Mouse (Mus musculus): ENCODE measurements around the gene Soat1. TPM values are rescaled to one million over a fixed set of nuclear protein-coding genes. Genes with fewer than 3 reads are reported as not detected.
"Not testable (repeated sequence)": the region's sequence is repeated elsewhere in the genome, so short reads cannot be mapped to it uniquely, and the experiment has no call there.

Gene Soat1
- polyA plus RNA-seq, 1 experiment from 2014 or later, result 439 TPM

DNA sequence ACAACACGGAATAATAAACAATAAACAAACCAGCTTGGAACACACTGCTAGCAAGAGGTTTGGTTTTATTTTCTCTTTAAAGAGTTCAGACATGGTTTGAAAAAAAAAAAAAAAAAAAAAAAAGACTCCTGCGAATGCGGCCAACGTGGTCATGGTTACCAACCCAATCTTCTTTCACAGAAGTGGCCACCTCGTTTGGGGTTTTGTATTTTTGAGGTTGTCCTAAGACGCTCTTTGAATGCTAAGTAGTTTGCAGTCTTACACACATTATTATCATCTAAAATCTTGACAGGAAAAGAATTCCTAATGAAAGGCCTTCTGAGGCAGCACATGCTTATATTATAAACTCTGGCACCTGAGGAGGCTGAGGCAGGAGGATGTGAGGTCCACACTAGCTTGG is 45.7 kb downstream of the Soat1 start:
- Histone ChIP-seq H3K4me3 (ENCODE audit: inconsistent target) (no peak overlapping the region), H3K27ac (no peak overlapping the region), H3K79me2 (ENCODE audit: inconsistent target) (no peaks in the 10 kb centered on the region; the same call in 1 of the 2 replicates), H3K36me3 (ENCODE audit: inconsistent target) (peaks cover 70% of the 10 kb centered on the region)
- WGBS (ENCODE audit: missing documents), result 67% methylated on average over 6 of the region's 6 CpGs

DNA sequence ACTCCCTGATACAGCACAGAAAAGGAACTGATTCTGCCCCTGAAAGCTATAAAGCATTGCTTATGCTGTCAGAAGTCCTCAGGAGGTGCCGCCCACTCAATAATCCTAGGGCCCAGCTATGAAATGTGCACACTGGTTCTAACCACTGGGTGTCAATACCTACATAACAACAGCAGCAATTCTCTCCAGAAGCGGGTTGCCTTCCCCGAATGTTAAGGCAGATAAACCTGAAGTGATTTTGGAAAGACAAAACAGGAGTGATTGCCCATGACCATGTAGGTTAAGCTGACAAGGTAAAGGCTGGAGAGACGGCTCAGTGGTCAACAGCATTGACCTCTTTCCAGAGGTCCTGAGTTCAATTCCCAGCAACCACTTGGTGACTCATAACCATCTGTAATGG is 48.4 kb downstream of the Soat1 start:
- WGBS (ENCODE audit: missing documents), result 100% methylated on average over 4 of the region's 4 CpGs
- H3K36me3 ChIP-seq (ENCODE audit: inconsistent target), result peaks cover 43% of the 10 kb centered on the region

DNA sequence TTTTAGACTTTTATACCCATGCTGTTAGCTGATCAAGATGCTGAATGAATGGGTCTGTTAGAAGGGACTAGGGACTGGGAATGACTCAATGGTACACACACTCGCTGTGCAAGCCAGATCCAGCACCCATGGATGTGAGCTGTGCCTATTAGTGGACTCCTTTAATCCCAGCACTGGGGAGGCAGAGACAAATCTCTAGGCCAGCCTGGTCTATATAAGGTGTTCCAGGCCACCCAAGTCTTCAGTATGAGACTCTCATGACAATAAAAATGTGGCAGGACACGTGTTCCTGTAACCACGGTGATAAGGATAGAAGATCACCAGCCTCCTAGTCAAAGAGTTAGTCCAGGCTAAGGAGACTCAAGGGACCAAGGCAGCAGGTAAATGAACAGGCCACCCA is 50.1 kb downstream of the Soat1 start:
- WGBS (ENCODE audit: missing documents), result 97% methylated on average over 3 of the region's 3 CpGs
- no peak overlapping the region for H3K4me3 ChIP-seq (ENCODE audit: inconsistent target)
- no peaks in the 10 kb centered on the region for H3K79me2 ChIP-seq (ENCODE audit: inconsistent target)
- peaks cover 26% of the 10 kb centered on the region for H3K36me3 ChIP-seq (ENCODE audit: inconsistent target)
- H3K27ac ChIP-seq, result no peak overlapping the region

More for the DNA sequence above, 48.4 kb downstream of the Soat1 start:
- no peak overlapping the region for H3K27ac ChIP-seq
- H3K79me2 ChIP-seq (ENCODE audit: inconsistent target), result no peaks in the 10 kb centered on the region
- no peak overlapping the region for H3K4me3 ChIP-seq (ENCODE audit: inconsistent target)

DNA sequence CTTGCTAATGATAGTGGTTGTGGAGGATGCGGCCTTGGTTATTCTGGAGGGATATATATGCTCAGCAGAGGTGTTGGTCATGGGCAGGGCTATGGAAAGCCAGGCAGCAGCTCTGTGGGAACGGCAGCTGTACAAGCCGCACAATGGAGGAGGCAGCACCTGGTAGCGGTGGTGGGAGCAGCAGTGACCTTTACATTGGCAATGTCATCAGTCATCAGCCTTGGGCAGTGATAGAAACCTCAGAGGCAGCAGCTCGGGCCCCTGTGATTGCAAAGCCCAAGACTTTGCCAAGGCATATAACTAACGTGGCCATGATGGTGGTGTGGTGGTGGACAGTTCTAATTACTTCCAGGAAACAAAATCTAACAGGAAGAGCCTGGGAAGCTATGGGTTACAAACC is 50.6 kb downstream of the Soat1 start:
- Histone ChIP-seq H3K27ac (no peak overlapping the region), H3K36me3 (ENCODE audit: inconsistent target) (peaks cover 23% of the 10 kb centered on the region), H3K79me2 (ENCODE audit: inconsistent target) (no peaks in the 10 kb centered on the region), H3K4me3 (ENCODE audit: inconsistent target) (no peak overlapping the region)
- whole genome bisulfite sequencing (ENCODE audit: missing documents), result 95% methylated on average over 5 of the region's 6 CpGs

DNA sequence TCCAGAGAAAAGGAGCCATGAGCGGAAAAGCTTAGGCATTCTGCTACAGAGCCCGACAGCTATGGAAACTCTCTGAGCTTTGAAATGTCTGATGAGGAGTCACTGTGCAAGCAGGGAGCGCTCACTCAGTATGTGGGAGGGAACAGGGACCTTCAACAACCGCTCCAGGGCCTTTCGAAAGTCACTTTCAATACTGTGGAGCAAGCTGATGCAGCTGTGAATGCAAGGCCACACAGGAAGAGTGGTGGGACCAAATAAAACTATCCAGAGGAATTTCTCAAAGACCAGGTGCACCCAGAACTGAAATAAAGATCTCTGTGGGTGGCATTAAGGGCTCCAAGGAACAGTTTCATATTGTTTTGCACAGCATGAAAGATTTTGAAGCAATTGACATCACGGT is 51.3 kb downstream of the Soat1 start:
- Histone ChIP-seq H3K27ac (no peak overlapping the region), H3K36me3 (ENCODE audit: inconsistent target) (peaks cover 16% of the 10 kb centered on the region), H3K79me2 (ENCODE audit: inconsistent target) (no peaks in the 10 kb centered on the region), H3K4me3 (ENCODE audit: inconsistent target) (no peak overlapping the region)
- 85% methylated on average over 6 of the region's 6 CpGs for WGBS (ENCODE audit: missing documents)

DNA sequence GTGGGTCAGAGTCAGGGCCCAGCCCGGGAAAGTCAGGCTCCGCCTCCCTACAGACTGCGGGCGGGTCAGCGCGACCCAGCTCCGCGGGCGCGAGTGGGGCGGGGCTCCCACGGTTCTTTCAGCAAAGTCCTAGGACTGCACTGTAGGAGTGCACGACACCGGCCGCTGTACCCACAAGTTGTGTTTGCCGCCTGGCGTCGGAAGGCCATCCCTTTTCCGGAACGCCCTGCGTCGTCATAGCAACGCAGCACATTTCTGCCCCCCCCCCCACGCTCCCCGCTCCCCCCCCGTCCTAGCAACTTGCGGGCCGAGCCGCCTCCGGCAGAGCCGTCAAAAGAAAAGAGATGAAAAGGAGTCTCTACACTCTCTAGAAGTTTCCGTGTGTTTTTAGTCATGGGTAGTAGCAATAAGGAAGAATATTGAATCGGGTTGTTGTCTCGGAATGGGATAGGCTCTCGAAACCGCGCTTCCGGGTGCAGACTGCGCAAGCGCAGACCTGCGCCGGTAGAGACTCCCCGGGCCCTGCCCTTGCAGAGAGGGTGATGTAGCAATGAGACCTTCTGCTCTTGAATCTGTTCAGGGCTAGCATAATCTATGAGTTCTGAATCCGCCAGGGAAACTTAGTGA is 53.3 kb downstream of the Soat1 start, which contains the start of gene Axdnd1:
Axdnd1 (minus strand) TSS at position 489 of the 627 bp plus-strand sequence.
- H3K36me3 ChIP-seq (ENCODE audit: inconsistent target), result no peaks in the 10 kb centered on the region
- no peaks in the 10 kb centered on the region for H3K79me2 ChIP-seq (ENCODE audit: inconsistent target)
- peak within 1 kb of the TSS; percentile 32 for H3K4me3 ChIP-seq (ENCODE audit: inconsistent target)
- under 1% methylated on average over 44 of the region's 44 CpGs for WGBS (ENCODE audit: missing documents)
- peak within 1 kb of the TSS; percentile 28 for H3K27ac ChIP-seq

DNA sequence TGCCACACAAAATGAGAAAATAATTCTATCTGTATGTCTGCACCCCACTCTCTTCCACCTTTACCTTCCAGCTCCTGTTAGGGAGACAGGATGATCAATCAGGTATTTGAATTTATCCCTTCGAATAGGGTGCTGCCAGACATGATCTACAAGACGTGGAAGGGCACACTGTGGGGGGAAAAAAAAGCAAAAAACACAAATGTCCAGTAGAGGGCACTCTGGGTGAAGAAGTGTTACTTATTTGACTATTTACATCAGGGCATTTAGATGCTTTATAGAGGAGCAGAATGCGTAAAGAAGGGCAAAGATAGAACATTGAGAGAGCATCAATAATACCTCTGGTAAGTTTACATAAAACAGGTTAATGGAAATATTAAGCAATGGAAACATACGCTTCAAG is 56.0 kb downstream of the Soat1 start:
- Histone ChIP-seq H3K27ac (no peak overlapping the region), H3K36me3 (ENCODE audit: inconsistent target) (no peaks in the 10 kb centered on the region), H3K79me2 (ENCODE audit: inconsistent target) (no peaks in the 10 kb centered on the region), H3K4me3 (ENCODE audit: inconsistent target) (no peak overlapping the region)
- WGBS (ENCODE audit: missing documents), result 67% methylated on average over 4 of the region's 4 CpGs

DNA sequence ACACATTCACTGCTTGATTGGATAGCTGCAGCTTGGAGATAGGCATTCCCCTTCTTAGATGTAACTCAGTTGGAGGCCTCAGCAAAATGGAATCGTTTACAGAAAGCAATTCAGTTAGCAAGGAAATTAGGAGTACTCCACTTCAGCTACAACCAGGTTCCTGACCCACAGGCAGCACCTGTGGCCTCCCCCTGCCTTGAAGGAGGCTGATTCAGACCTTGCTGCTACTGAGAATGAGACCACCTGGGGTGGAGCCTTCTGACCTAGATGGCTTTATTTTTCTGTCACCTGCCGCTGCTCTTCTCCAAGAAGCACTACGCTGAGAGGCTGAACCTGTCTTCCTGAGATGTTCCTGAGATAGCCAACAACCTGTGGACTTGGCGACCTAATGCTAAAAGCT is 65.6 kb downstream of the Soat1 start:
- no peaks in the 10 kb centered on the region for H3K79me2 ChIP-seq (ENCODE audit: inconsistent target)
- no peak overlapping the region for H3K4me3 ChIP-seq (ENCODE audit: inconsistent target)
- H3K36me3 ChIP-seq (ENCODE audit: inconsistent target), result no peaks in the 10 kb centered on the region
- H3K27ac ChIP-seq, result no peak overlapping the region
- WGBS (ENCODE audit: missing documents), result 70% methylated on average over 4 of the region's 4 CpGs

DNA sequence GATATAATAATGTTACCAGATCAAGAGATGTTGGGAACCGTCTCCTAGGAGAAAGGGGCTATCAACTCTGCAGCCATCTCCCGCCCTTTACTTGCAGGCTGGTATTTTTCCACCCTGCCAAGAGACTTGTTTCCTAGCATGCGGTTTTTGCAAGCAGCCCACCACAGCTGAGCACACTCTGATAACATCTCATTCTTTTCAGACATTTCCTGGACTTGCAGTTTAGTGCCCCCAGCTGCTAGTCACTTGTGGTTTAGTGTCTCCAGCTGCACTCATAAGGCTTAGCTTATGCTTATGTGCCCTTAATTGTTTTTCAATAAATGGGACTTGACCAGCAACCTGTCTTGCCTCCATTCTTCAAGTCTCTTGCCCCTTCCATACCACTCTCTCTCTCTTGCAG is 66.1 kb downstream of the Soat1 start:
- Histone ChIP-seq H3K4me3 (ENCODE audit: inconsistent target) (no peak overlapping the region), H3K79me2 (ENCODE audit: inconsistent target) (no peaks in the 10 kb centered on the region), H3K36me3 (ENCODE audit: inconsistent target) (no peaks in the 10 kb centered on the region), H3K27ac (no peak overlapping the region)
- 26% methylated on average over 3 of the region's 3 CpGs for WGBS (ENCODE audit: missing documents)

DNA sequence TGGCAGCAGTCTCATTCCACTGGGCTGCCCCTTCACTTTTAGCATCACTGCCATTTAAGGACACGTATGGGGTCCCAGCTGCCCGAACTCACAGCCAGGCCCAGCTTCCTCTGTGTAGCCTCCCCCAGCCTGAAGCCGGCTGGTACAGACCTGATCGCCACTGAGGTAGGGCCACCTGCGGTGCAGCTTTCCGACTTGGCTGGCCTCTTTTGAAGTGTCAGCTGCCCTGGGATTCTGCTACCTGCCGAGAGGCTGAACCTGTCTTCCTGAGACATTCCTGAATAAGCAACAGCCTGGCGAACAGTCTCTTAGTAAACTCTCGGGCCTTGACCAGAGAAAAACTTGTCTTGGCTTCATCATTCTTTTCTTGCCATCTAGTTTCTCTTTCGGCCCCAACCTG is 70.9 kb downstream of the Soat1 start:
- H3K27ac ChIP-seq, result no peak overlapping the region
- no peaks in the 10 kb centered on the region for H3K36me3 ChIP-seq (ENCODE audit: inconsistent target)
- 96% methylated on average over 10 of the region's 10 CpGs for WGBS (ENCODE audit: missing documents)
- no peaks in the 10 kb centered on the region for H3K79me2 ChIP-seq (ENCODE audit: inconsistent target)
- no peak overlapping the region for H3K4me3 ChIP-seq (ENCODE audit: inconsistent target)

DNA sequence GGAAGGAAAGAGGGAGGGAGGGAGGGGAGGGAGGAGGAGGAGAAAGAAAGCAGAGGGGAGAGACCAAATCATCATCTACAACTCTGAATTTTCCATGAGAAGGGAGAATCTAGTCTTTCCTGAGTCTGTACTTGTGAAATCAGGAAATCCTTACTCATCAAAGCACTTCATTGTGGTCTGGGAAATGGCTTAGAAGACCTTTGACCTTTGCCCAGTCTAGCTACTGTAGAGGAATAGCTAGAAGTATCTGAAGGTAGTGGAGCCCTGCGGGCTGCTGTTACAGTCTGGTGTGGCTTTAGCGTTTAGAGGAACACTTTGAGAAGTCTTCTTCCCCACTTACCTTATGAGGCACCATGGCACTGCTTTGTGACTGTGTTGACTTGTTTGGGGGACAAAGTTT is 71.6 kb downstream of the Soat1 start:
- WGBS (ENCODE audit: missing documents), result 73% methylated on average over 2 of the region's 2 CpGs
- no peak overlapping the region for H3K4me3 ChIP-seq (ENCODE audit: inconsistent target)
- no peak overlapping the region for H3K27ac ChIP-seq
- H3K36me3 ChIP-seq (ENCODE audit: inconsistent target), result no peaks in the 10 kb centered on the region
- no peaks in the 10 kb centered on the region for H3K79me2 ChIP-seq (ENCODE audit: inconsistent target)

DNA sequence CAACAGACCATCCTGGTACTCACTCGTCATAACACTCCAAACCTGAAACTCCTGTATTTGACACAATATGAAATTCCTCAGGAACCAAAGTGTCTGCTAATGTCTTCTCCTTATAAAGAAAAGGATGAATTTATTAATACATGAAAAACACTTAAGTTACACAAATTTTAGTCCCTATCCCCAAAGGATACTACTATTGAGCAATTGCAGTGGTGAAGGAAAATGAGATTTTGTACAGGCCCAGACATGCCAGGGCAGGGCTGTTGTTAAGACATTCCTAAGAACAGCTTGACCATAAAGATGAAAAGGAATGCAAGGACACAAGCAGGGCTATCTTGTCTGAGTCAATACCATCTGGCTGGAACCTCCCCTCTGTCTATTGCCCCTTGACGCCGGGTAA is 74.0 kb downstream of the Soat1 start:
- not testable (repeated sequence) for H3K4me3 ChIP-seq (ENCODE audit: inconsistent target); H3K79me2 ChIP-seq (ENCODE audit: inconsistent target); H3K36me3 ChIP-seq (ENCODE audit: inconsistent target); H3K27ac ChIP-seq
- WGBS (ENCODE audit: missing documents), result 100% methylated on average over 1 of the region's 3 CpGs

DNA sequence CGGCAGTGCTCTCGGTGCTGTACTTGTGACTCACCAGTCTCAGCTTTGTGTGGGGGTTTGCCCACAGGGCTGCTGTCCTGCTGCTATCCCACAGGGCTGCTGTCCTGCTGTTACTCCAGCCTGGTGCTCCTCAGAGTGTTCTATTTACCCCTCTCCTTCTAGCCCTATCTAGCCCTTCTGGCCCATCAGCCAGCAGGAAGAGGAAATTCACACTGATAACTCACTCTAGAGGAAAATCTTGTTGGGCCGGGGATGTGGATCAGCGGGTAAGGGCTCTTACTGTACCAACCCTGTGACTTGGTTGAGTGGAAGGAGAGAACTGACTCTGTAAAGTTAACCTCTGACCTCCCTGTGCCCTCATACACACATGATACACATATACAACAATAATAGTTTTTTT is 81.0 kb downstream of the Soat1 start:
- H3K36me3 ChIP-seq (ENCODE audit: inconsistent target), result no peaks in the 10 kb centered on the region

DNA sequence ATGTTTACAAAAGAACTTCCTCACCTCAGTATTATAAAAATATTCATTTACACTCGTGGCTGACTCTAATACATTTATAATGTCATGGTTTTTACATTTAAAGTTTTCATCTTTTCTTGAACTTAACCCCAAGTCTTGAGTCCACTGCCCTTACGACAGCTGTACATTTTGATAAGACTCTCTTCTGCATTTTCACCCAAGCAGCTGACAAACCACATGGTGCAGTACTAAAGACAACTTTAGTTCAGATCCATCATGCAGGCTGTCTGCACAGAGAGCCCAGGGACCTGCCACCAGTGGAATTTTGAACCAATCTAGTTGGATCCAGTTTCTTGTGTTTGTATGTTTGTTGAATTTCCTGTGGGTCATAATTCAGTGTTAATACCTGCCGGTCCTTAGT is 87.3 kb downstream of the Soat1 start:
- WGBS (ENCODE audit: missing documents), result 35% methylated on average over 3 of the region's 3 CpGs
- no peaks in the 10 kb centered on the region for H3K79me2 ChIP-seq (ENCODE audit: inconsistent target)

More for the DNA sequence above, 81.0 kb downstream of the Soat1 start:
- WGBS (ENCODE audit: missing documents), result 95% methylated on average over 4 of the region's 4 CpGs
- Histone ChIP-seq H3K79me2 (ENCODE audit: inconsistent target) (no peaks in the 10 kb centered on the region), H3K4me3 (ENCODE audit: inconsistent target) (no peak overlapping the region), H3K27ac (no peak overlapping the region)

DNA sequence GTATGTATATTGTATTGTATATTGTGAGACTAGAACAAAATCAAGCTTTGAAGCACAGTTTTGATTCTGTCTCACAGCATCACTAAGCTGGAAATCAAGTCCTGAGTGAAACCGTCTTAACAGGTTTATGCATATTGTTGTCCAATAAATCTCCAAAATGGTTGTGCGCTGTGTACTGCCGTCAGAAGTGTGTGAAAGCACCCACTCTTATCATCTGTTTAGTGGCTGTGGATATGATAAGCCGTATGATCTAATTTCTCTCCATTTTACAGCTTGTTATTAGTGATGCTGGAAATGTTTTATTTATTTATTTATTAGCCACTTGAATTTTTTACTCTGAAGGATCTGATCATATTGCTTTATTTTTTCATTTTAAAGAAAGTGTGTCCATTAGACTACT is 87.9 kb downstream of the Soat1 start:
- WGBS (ENCODE audit: missing documents), result 97% methylated on average over 4 of the region's 4 CpGs
- H3K4me3 ChIP-seq (ENCODE audit: inconsistent target), result no peak overlapping the region
- H3K79me2 ChIP-seq (ENCODE audit: inconsistent target), result no peaks in the 10 kb centered on the region

More for the DNA sequence above, 87.3 kb downstream of the Soat1 start:
- H3K36me3 ChIP-seq (ENCODE audit: inconsistent target), result no peaks in the 10 kb centered on the region
- H3K4me3 ChIP-seq (ENCODE audit: inconsistent target), result no peak overlapping the region
- H3K27ac ChIP-seq, result no peak overlapping the region

DNA sequence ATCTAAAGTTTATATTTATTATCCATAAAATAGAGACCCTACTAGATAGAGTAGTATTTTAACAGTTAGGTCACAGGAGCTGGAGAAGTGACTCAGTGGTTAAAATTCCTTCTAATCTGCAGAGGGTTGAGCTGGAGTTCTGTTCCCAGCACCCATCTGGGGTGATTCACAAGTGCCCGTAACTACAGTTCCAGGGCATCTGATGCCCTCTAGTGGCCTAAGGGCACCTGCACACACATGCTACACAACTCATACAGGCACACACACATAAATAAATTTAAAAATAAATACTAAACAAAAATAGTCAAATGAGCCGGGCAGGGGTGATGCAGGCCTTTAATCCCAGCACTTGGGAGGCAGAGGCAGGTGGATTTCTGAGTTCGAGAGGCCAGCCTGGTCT is 92.9 kb downstream of the Soat1 start:
- H3K36me3 ChIP-seq (ENCODE audit: inconsistent target), result no peaks in the 10 kb centered on the region
- no peaks in the 10 kb centered on the region for H3K79me2 ChIP-seq (ENCODE audit: inconsistent target)
- no peak overlapping the region for H3K27ac ChIP-seq
- no peak overlapping the region for H3K4me3 ChIP-seq (ENCODE audit: inconsistent target)
- 88% methylated on average over 3 of the region's 3 CpGs for WGBS (ENCODE audit: missing documents)

More for the DNA sequence above, 87.9 kb downstream of the Soat1 start:
- H3K27ac ChIP-seq, result no peak overlapping the region
- no peaks in the 10 kb centered on the region for H3K36me3 ChIP-seq (ENCODE audit: inconsistent target)

Data from macrophage (primary cell).